Mouse (Mus musculus) frontal cortex, postnatal 14 days (tissue): ENCODE data around the gene Myo5a.
A peak's percentile ranks its signal among the peaks of the same experiment; 100 is the strongest.

Source experiments
- DNase-seq, 2 experiments: peaks; one replicate each; pipeline ENCODE4 v3.0.0; 2022; ENCODE audit warnings: low spot score in 2 of 2

Gene Myo5a

DNA sequence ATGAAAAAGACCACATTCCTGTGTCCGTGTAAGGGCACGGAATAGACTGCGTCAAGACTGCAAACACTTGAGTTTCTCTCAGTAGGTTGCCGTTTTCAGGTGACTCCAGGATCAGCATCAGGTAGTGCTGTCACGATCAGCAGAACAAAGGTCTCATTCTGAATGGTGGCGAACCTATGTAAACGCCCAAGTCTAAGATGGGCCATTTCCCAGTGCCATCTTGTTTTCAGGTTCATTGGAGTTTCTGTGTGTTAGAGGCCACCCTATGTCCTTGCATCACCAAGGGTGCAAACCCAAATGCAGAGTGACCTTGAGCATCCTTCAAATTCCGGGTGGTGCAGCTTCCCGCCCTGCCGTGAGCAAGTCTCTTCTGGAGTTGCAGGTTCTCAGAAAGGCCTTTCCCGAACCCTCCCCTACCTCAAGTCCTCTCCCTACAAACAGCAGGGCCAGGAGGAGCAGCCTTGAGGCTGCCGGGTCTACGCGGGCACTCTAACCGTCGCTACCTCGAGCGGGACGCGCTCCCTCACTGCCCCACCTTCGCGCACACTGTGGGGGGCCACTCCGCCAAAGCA, at the start of gene Myo5a:
Gene Myo5a, plus strand, starts transcription at position 559 of the 572 bp plus-strand sequence.
- peak in 1 of 2 experiments; percentile 52 for DNase-seq

DNA sequence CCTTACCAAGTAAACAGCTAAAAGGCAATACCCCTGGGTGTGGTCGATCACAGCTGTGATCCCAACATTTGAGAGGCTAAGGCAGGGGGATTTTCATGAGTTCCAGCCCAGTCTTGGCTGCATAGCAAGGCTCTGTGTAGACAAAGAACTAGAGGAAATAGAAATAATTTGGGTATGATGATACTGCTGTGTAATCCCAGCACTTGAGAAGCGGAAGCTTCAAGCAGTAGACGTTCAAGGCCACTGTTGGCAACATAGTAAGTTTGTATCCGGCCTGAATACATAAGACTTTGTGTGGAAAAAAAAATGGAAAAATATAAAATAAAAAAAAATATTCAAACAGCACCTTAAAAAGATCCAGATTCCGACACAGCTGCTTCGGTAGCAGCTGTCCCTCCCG, 48.3 kb upstream of the Myo5a start:
- DNase-seq = no peak

DNA sequence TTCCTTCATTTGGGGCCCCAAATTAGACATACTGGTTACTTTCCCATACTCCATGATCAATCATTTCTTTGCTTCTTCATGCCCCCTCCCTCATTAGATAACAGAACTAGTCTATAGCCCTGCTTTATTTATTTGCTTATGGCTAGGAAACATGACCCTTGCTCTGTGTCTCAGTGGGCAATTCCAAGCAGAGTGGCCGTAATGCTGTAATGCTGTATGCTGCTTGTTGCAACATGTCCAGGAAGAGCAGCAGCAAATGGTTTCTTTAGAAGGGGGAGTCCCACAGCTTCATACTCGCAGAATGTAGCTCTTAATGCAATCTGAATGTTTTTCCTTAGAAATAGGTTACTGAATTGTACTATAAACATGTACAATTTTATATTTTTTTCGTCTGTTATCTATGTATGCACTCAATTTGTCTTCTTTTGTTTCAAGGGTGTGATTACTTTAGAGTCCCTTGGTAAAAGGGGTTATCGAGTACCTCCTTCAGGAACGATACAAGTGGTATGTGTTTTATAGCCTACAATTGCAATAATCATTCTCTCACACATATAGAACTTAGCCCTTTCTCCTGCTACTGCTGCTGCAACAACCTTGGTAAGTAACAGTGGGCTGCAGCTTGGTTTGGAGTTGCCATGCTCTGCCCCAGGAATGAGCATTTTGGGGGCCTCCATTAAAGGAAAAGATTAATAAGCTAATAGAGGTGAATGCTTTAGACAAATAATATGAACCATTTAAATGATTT, 47.5 kb upstream of the Myo5a start:
- no peak for DNase-seq

DNA sequence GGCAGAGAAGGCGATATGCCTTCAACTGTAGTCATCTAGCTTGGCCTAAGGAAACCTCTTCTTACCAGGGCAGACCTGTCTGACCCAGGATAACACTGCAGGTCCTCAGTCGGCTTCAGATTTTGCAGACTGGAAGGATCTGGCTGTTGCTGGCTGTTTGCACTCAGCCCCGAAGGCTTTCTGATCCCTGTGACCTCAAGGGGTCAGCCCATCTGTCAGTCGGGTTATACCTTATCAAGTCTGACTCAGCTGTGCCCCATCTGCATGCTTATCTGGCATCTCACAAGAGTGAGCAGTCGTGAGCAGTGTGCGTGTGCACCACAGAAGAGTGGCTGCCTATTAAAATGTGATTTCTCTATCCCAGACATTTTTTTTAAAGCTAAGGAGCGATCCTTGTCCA, 46.7 kb upstream of the Myo5a start:
- no peak for DNase-seq

DNA sequence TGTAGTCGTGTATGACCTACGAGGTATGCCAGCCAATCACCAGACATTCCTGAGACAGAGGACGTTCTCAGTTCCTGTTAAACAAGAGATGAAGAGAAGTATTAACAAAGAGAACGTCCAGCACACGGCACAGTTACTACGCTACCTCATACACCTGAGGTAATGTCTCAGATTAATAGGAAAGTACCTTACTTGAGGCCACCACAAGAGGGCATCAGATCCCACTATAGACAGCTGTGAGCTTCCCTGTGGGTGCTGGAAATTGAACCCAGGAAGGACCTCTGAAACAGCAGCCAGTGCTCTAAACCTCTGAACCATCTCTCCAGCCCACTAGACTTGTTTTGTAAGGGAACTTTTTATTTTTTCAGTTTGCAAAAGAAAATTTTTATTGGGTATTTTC, 45.1 kb upstream of the Myo5a start:
- no peak for DNase-seq

DNA sequence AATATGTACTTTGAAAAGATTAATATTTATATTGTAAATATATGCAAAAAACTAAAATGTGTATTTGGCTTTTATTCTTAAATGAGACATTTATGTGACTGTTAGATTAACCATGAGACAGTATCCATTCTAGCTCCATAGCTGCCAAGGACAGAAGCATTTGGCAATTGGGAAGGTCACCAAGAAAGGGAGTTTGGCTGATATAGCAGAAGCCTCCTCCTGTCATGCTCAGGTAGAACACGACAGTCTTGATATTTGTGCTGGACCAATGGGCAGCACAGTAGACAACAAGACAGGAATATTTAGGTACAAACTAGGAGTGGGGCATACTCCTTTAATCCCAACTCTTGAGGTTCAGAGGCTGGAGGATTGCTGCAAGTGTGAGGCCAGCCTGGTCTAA, 38.4 kb upstream of the Myo5a start:
- no peak for DNase-seq

DNA sequence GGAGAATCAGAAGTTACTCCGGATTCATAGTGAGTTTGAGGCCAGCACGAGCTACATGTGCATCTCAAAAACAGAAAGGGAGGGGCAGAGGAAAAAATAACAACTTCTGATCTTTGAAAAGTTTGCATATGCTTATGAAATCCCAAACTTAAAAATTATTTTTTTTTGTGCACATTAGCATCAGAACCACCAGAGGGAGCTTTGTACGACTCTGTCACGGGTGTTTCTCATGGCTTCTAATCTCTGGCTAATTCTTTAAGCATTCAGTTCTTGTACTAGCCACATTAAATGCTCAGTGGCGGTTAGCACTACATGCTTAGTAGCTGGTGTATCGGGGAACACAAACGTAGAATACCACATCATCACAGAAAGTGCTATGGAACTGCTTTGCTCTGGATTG, 37.7 kb upstream of the Myo5a start:
- no peak for DNase-seq

DNA sequence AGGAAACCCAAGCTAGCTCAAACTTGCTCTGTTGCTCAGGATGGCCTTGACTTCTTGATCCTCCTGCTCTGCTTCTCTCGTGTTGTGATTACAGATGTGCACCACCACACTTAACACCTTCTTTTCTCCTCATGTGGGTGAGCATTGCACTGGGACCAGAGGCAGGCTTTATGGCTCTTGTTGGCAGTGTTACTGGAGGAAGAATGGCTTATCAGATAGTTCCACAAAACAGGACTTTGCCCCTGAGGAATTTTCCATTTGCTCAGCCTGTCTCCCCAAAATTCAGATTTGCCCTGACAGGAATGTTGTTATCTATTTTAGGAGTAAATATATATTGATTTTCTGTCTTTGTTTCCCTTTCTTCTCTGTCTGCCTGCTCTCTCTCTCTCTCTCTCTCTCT, 36.1 kb upstream of the Myo5a start:
- DNase-seq = no peak

DNA sequence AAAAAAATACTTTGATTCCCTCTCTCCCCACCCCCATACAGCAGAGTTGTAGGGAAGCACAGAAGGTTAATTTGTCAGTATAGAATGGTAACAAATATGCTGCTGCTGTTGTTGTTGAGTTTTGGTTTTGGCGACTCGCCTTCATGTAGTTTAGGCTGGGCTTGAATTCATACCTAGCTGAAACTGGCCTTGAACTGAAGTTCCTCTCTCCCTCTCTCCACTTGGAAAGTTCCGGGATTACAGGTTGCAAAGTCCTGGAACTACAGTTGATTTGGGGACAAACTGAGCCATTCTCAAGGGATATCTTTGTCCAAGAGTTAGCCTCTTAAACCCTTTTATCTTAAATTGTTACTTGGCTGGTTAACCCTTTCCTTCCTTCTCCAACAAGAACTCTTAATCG, 34.9 kb upstream of the Myo5a start:
- no peak for DNase-seq

DNA sequence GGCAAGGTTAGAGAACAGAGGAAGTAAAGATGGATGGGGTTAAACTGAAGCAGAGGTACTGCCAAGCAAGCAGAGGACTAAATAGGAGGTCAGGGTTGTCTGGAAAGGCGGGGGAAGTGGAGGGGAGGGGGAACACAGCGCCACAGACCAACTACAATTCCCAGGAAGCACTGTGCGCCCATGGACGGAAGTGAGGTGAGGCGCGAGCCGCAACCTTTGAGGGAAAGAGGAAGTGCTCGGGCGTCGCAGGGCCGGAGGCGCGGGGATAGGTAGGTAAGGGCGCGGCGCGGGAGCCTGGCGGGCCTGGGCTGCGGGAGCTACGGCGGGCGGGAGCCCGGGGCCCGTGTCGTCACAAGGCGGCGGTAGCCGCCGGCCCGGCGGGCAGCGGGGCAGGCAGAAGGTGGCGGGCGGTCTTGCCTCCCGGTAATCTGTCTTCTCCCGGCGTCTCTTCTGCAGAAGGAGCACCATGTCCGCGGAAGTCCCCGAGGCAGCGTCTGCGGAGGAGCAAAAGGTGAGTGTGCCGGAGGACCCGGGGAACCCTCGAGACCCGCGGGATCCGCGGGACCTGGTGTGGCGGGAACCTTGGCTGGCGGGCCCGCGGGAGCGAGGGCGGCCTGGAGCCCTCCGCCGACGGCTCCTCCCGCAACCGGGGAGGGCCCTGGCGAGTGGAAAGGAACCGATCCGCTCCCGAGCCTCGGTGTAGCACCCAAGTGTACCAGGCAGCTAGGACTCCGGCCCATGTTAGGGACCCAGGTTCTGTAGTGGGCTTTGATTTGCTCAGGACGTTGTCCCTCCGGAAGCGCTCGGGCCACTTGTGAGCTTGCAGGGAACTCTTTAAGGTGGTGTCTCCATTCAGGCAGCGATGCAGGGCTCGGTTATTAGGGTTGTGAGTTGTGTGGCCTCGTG, 33.1 kb upstream of the Myo5a start, which contains the start of gene Arpp19:
Gene Arpp19, plus strand, starts transcription at position 164 of the 906 bp plus-strand sequence.
- DNase-seq = peak; percentile 78 to 81

DNA sequence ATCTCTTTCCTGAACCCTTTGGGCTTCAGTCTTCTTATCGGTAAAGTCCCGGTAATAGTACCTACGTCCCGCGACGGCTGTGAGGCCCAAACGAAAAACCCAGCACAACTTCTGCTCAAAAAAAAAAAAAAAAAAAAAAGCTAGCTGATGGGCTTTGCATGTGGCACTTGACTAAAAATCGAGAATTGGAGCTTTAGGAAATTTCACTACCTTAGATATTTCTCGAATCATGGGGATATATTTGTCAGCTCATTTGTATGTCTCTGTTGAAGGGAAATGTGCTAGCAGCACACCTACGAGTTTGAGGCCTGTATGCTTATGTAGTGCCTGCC, 32.5 kb upstream of the Myo5a start:
- DNase-seq = no peak

DNA sequence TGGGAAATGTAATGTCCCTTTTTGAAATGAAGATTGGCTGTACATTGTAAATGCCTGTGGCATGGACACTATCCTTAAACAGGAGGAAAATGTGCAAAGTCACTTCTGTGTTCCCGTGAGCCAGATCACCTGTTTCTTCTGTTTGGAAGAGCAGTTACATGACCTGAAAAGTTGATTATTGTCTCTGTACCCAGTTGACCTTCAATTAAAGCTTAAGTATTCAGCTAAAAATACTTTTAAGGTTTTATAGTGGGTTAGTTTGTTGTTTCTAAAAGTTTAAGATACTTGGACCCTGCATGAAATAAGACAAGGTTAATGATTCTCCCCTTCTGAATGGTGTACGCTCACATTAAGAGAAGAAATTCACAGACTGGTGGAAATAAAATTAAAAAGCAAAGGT, 30.2 kb upstream of the Myo5a start:
- no peak for DNase-seq

DNA sequence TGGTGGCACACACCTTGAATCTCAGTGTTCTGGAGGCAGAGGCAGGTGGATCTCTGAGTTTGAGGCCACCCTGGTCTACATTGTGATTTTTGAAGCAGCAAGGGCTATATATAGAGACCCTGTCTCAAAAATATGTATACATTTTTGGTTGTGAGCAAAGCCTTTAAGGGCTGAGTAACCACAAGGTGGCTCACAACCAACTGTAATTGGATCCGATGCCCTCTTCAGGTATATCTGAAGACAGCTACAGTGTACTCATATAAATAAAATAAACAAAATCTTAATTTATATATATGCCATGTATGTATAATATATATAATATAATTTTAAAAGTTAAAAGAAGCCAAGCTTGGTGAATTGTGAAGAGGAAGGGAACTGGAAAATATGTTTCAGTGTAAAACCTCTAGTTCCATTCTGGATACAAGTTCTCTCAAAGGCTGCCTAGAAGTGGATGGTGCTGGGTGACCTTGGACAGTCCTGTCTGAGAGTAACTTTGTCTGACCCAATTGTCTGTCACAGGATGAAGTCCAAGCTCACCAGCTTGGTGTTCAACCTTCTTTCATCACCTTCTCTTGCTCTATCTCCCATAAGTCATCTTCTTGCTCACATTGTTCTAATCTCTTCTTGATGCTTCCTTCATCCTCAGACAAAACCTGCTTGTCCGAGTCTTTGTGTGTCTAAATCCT, 28.8 kb upstream of the Myo5a start:
- DNase-seq = no peak

DNA sequence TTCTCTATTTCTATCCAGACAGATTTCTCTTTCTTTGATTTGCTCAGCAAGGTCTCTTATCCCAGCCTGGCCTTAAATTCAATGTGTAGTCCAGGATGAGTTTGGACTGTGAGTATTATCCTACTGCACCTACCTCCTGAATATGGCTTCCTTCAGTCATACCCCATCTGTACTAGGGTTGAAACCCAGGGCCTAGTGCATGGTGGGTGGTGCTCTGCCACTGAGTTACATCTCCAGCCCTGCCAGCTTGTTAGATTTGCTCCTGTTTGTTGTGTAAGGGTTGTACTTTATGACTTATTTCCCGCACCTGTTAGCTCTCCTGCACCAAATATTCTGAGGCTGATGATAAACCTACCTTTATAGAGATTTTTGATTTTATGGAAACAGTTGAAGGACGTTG, 27.6 kb upstream of the Myo5a start:
- DNase-seq = no peak

DNA sequence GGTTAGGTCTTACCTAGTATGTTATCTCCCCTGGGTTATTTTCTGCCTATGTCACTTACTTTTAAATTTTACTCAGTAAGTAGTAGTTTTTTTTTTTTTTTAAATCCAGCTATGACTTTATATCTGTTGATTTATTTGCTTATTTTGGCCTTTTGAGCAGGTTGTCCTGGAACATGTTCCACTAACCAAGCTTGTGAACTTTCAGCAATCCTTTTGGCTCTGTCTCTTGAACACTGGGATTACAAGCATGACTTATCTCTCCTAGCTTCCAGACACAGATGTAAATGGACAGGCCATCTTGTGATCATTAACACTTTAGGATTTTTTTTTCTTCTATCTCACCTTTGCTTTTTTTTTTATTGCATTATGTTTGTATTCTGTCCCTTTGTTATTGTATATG, 23.7 kb upstream of the Myo5a start:
- DNase-seq = no peak

DNA sequence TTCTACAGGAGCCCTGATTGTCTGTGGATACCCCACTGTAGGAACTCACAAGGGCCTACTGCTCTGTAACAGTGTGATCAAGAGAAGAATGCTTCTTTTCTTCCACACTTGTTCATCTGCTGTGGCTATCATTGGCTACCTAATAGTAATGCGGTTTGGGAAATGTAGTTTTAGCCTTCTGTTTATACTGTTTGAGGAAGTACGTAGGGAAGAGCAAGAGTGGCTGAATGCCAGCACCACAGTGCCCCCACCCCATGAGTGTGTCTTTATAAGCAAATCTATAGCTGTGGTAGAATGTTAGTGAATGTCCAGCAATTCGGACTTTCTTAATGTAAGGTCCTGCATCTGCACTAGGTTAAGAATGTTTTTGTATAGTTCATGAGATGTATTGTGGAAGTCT, 21.7 kb upstream of the Myo5a start:
- no peak for DNase-seq

DNA sequence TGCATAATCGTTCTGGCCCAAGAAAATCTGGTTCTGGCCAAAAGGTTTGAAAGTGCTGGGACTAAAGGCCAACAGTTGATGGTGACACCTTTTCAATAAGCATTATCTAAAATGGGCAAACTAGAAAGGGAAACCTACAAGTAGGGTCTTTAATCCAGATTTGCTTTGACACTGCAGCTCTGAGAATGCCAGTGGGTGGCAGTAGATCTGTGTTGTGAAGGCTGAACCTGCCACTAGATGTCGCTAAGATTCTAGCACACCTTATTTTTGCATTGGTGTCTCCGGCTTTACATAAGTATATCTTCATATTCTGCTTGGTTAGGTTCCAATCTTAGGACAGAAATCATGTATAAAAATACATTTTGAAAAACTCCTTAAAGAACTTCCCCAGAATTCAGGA, 20.8 kb upstream of the Myo5a start:
- DNase-seq = peak; percentile 57 to 77

DNA sequence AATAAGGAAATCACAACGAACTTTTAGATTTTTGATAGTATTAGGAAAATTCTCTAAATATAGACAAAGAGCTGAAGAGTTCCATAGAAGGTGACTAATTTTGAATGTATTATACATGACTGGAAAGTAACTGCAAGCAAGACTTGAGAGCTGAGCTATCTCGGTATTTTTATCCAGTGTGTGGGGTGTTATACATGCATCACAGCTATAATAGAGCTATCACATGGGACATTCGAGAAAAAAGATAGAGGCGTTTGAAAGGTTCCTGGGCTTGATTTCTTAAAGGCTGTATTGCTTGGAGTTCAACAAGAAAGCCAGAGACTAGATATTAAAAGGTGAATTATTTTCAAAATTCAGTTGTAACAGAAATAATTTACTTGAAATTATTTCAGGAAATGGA, 19.0 kb upstream of the Myo5a start:
- DNase-seq = no peak

DNA sequence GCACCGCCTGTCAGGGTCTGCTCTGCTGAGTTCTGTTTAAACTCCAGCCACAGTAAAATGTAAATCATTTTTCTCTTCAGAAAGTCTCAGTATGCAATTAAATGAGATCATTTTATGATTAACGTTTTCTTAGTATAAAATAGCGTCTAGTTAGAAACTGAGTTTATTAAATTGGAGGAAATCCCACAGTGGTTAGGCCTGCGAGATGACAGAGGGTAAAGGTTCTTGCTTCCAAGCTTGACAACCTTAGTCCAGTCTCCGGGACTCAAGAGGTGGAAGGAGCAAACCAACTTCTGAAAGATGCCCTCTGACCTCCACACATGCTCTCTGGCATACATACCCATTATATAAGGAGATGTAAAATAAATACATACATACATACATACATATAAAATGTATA, 15.8 kb upstream of the Myo5a start:
- no peak for DNase-seq

DNA sequence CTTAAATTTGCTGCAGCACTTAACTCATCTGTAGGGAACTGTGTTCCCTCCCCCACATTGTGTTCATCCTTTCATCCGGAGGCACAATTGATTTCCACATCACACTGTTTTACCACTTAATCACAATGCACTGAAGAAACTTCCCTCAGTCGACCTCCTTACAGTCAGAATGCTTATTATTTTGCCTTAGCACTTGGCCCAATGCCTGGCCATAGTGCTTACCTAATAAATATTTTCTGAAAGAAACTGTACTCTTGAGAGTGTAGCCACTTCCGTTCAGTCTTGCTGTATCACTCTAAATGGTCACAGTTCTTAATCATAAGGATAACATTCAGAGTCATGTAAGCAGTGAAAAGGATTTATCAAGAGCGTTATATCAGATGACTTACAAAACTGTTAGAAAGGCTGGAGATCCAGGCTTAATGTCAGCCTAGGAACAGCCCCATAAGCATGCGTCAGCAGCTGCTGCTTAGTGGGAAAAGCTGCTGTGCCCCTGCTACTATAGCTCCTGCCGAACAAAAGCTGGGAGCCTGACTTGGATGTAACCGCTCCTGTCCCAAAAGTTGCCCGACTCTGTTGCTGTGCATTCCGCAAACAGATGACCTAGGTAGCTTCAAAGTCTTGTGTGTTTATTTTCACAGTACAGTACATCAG, 6.0 kb upstream of the Myo5a start:
- no peak for DNase-seq

DNA sequence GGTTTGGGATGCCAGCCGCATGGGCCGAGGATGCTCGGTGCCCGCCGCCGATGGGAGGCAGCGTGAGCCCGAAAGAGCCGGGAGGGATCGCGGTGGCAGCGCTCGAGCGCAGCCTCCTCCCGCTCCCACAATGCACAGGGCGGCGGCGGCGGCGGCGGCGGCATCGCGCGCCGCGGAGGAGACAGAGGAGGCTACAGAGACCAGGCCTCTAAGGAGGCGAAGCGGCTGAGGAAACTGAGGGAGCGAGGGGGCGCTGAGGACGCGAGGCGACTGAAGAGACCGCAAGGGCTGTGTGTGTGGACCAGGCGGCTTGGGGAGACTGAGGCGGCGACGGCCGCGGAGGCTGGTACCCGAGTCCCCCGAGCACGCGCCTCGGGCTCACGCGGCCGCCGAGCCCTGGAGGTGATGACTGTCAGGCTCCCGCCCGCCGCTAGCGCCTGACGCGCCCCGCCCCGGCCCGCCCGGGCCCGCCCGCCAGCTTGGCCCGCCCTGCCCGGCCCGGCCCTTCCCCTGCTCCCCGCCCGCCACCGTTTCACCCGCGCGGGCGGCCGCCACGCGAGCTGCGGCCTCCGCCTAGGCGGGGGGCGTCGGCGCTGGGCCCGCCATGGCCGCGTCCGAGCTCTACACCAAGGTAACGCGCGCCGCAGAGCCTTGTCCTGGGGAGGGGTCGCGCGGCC, 352 bp downstream of the Myo5a start:
- DNase-seq = peak in 1 of 2 experiments; percentile 65
